Mouse (Mus musculus) right cerebral cortex, postnatal 36 days (tissue): ENCODE measurements at regions not wholly inside any gene's neighbourhood (a gene's known extent, or its start where the extent isn't known, plus 50 kb on each side); places are given as distances from the start of the nearest gene placed in this dataset.
"Not testable (repeated sequence)": the region's sequence is repeated elsewhere in the genome, so short reads cannot be mapped to it uniquely, and the experiment has no call there.

Experiments
- DNase-seq, 2 experiments: peaks; one replicate each; pipeline ENCODE4 v3.0.0; 2022; ENCODE audit warnings: low spot score in 2 of 2, mixed read lengths in 1 of 2

DNA sequence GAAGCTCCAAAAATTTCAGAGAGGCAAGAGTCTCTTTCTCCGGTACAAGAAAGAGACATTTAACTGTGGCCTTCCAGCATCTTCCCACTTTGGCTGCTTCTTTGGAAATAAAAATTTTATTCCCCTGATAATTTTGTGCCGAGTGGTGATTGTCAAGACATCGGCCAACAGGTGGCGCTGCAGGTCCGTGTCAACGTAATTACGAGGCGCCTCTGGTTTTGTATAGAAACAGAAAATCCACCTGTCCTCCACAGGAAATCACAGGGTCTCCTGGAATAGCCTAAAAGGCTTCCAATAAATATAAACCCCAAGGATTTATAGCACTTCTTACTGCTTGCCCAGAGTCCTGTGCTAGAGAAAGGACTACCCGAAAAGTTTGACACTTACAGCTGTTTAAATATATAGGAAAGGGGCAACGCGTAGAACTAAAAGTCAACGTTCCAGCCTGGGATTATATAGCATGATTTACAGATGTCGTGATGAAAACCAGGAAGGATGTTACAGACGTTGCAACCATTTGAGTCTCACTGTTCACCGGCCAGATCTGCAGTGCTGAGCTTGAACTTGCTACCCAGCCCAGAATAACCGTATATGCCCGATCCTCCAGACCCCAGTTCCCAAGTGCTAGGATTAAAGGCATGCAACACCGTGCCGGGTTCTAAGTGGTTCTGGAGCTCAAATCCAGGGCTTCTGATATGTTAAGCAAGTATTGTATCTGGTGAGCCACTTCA, 251.3 kb upstream of the Tgfbr2 start:
- peak; percentile 32 to 67 for DNase-seq

DNA sequence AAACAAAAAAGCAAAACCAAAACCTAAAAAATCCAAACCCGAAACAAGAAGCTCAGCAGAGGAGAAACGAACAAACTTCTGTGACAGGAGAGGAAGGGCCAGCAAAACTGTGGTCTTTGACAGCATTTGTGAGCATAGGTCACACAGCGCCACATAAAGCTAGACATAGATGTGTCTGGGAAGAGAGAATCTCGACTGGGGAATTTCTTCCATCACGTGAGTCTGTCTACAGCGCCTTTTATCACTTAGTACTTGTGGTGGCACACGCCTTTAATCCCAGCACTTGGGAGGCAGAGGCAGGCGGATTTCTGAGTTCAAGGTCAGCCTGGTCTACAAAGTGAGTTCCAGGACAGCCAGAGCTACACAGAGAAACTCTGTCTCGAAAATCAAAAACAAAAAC, 250.2 kb upstream of the Tgfbr2 start:
- DNase-seq, result not testable (repeated sequence)

DNA sequence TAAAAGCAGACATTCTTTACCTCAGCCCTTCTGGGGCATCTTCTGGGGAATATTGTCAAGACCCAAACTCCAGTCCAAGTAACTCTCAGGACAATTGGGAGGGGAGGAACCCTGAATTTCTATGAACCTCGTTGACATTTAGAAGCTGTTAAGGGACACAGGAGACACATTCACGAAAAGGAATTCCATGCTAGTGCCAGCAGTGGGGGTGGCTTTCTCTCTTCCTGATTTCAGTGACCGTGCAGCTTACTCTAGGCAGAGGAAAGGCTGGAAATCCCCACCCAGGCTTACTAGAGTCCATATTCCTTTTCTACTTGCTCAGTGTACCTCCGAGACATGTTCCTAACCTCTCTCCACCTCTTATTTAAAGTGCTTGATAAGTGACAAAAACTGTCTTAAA, 239.9 kb upstream of the Tgfbr2 start:
- DNase-seq, result no peak

DNA sequence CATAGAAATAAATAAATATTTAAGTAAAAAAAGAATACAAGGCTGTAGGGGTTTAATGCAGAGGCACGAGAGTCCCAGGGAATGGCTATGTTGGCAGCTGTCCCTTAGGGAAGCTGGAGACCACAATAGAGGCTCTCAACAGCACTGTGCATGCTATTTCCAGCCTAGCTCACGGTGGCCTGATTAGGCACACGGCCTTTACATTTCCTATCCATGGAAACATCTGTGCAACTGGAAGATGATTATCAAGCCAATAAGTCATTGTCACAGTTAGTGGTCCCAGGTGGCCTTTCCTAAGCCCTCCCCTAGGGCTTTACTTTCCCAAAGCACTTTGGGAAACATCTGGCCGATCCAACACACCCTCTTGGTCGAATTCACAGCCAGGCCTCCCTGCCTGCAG, 235.9 kb upstream of the Tgfbr2 start:
- no peak for DNase-seq

DNA sequence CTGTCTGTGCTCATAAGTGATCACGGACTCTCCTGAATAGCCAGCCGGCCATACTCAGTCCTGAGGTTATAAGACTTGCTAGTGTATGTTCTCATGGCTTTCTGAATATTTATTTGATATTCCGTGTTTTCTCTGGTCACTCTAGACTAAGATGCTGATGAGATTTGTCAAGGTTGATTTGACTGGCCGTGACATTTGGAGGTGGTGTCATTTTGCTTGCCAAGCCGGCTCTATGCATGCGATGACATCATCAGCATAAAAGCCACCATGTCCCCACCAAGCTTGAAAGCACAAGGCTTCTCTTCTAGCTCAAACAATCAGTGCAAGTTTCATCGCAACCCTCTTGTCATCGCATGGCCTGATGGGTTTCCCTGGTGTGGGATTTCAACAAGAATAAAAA, 235.3 kb upstream of the Tgfbr2 start:
- no peak for DNase-seq

DNA sequence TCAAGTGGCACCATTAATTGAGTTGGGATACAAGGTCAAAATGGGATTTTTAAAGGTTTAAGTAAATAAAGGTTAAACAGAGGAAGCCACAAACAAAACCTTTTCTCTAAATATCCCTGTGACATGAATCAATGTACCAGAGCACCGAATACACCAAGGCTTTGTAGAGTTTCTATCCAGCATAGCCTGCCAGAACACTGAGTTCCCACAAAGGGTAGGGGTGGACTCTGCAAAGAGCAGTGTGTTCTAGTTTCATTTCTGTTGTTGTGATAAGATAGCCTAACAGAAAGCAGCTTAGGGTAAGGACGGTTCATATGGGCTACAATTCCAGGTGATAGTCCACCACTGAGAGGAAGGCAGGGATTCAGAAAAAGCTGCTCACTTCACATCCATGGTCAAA, 233.0 kb upstream of the Tgfbr2 start:
- DNase-seq, result no peak

DNA sequence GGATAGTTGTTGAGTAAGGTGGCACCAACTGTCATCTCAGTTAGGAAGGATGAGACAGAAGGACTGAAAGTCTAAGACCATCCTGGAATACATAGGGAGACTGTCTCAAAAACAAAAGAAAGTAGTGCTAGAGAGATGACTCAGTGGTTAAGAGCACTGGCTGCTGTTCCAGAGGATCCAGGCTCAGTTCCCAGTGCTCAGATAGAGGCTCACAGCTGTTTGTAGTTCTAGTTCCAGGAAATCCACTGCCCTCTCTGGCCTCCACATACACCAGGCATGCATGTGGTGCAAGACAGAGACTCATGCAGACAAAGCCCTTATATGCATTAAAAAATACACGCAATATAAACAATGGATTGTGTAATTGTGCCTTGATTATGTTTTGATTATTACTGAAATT, 229.9 kb upstream of the Tgfbr2 start:
- DNase-seq, result no peak

DNA sequence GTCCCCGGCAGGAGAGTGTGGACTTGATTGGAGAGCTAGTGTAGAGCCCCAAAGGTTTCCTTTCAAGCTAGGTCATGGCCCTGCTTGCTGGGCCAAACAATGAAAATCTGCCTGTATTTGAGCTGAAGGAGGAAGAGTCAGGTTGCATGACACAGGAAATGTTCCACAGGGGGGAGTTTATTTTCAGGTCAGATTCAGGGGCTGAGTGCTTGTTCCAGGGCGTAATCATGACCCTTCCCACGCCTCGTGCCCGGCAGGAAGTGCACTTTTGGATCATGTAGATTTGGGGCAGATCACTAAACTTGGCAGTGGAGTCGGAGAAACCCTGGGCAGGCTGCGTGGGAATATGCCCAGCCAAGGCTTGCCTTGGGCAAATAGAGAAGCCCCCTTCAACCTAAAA, 226.7 kb upstream of the Tgfbr2 start:
- DNase-seq, result no peak

DNA sequence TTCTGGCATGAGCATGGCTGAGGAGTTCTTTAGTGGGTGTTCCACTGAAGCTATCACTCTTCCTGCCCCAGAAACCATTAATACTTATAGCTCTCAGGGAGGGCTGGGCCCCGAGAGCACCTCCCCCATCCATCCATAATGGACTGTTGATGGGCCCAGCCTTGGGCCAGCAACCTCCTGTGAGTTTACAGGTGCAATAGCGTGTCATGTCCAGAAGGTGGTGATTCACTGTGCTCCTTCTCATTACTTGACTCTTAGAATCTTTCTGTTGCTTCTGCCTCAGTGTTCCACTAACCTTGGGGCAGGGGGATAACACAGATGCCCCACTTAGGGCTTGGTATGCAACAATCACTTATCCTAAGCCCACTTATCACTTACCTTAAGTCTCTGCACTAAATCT, 225.1 kb upstream of the Tgfbr2 start:
- no peak for DNase-seq

DNA sequence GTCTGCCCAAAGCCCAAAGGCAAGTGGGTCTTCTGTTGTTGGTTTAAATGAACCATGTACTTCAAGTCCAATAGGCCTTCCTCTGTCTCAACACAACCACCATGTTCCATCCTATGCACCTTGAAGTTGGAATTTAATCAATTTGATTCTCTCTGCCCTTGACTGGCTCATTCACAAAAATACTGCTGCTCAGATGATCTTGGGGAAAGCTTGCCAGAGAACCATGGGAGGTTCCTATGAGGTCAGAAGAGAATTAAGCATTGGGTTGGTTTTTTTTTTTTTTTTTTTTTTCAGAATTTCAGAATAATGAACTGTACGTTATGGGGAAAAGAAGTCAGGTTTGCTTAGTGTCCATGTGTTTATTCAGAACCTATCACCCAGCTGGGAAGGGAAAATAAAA, 224.1 kb upstream of the Tgfbr2 start:
- no peak for DNase-seq

DNA sequence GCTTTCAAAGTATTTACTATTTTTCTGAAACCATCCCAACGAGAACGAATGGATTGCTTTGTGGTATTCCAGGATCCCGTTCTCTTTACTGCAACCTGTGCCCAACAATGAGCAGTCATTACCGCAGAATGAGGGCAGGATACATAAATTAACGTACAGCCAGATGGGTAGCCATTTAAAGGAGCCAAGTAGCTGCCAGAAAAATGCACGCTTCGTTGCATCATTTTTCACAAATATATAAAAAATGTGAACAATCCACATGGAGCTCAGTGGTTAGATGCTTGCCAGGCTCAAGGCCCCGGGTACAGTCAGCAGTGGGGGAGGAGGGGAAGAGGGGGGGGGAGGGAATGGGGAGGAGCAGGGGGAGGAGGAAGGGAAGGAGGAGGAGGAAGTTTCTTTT, 217.1 kb upstream of the Tgfbr2 start:
- no peak for DNase-seq

DNA sequence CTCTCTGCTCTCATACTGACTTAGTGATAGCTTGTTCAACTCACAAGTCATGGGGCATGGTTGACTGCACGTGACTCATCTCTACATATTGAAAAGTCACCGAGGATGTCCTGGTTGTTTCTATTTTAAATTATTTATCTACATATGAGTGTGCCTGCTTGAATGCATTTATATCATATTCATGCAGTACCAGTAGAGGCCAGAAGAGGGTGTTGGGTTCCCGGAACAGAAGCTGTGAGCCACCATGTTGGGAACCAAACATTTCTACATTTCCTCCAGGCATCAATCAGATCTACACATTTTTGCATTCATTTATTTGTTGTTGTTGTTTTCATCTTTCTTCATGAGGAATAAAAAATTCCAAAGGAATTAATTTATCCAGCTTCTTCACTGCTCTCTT, 214.6 kb upstream of the Tgfbr2 start:
- DNase-seq, result no peak

DNA sequence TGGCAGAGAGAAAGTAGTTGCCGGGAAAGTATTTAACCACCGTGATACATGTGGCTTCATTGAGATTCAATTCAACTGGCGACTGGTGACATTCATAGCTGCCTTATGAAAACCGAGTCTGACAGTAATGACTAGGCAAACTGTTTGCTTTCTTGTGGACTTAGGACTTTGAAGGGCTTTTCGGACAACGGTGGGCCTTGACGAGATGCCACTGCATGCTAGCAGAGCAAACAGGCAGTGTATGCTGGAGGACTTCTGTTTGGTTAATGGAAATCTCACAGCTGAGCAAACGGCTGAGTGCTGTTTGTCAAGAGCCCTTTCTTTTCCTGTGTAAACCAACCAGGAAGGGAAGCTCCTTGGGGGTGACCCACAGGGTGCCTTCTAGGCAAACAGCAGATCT, 213.7 kb upstream of the Tgfbr2 start:
- DNase-seq, result no peak

DNA sequence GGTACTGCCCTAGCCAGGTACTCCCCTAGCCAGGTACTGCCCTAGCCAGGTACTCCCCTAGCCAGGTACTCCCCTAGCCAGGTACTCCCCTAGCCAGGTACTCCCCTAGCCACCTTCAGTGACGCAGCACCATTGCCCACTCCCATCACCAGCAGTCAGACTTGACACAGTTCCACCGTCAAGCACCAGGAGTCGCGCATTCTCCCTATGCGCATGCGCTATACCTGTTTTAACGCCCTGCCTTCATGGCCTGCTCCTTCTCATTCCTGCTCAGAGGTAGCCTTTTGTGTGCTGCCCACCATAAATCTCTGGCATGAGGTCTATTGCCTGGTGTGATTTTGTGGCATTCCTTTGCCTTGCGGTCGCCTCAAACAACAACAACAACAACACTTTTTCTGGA, 212.9 kb upstream of the Tgfbr2 start:
- no peak for DNase-seq

DNA sequence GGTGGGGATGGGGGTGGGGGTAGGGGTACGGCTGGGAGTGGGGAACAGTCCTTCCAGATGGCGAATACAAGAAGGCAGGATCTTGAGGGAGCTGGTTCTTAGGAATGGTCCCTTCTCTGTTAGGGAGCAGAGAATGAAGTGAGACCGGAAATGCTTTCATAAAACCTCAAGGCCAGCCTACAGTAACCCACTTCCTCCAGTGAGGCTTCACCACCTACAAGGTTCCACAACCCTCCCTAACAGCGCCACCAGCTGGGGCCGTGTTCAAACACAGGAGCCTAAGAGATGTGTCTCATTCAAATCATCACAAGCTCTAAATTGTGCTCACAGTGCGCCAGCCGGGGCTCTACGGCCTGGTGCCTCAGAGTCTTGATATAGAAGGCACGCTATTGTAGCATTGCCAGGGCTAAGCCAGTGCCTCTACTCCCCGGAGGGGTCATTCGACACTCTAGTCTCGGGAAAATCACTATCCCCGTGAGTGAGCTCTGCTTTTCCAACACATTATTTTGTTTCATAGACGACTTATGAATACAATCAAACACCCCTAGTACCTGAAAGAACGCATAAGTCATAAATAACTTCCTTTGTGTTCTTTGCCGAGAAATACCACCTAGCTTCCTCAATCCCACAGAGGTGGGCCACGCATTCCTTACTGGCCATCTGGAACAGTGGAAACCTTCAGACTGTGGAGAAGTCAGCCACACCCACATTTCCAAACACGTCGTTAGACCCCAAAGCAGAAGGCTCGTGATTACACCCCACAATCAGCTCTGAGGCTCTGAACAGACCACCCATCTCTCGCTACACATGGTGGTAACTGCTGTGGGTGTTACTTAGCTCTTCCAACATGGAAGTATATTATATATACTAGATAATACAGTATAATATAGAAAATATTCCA, 209.3 kb upstream of the Tgfbr2 start:
- DNase-seq, result peak; percentile 25 to 38

DNA sequence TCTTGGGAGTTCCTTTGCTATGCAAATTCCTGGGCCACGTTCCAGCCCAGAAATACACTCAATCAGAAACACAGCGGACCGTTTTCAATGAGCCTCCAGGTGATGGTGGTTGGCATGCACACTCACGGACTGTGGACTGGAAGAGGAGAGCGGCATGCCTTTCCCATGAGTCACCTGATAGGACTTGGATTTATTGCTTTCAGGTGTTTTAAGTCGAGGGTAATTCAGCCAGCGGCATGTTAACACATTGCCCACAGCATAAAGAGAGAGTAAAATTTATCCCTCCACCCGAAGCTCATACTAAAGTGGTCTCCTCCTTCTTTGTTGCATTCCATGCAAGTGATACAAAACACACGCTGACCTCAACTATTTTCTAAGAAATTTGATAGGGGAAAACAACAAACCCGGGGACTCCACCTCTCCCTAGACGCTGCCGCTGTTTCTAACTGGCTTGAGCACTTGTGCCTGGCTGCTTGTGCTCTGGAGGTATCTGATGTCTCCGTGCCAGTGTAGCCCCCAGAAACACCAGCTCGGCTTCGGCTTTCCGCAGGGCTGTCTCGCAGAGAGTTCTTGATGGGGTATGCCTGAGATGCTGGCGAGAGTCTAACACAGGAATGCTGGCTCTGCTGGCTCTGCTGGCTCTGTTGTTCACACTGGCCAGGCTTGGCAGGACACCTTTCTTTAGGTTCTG, 208.4 kb upstream of the Tgfbr2 start:
- DNase-seq, result no peak

DNA sequence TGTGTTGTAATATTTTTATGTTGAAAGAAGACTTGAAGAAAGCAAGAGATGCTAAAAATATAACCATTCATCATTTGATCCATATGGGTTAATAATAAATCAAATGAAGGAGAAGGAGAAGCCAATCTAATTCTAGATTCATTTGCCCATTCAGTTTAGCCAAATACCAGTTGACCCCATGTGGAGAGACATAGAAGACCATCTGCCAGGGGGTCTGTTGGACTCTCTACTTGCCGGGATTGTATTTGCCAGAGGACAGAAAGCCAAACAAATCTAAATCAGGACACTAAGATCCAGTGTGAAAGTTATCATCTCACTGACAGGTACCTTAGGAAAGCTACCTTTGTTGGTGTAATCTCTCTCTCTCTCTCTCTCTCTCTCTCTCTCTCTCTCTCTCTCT, 202.5 kb upstream of the Tgfbr2 start:
- DNase-seq, result no peak

DNA sequence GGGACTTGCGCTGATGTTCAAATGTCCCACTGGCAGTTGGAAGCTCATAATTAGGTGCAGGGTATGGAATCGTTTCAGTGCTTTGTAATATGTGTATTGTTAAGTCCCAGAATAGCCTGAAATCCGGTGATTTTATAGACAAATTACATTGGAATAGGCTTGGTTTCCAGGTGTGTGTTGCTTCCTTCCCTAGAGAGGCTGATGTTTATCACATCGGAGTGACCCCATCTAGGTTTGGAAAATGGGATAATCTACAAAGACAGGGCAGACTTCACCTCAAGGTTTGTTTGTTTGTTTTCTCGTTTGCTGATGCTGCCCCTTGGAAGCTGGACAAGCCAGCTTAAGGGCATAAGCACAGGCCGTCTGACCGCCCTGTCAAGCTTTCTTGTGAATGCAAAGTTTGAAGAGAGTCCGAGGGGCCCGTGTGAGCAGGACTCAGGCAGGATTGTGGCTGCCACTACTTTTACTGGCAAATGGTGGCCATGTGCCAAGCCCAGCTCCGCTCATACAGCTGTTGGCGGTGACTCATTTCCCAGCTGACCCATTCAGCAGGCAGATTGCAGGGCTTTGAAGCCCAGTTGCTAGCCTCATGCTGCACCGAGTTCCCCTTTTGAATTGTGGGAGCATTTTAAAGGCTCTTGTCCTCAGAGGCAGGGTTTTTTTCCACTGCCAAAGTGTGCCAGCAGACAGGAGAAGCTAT, 200.6 kb upstream of the Tgfbr2 start:
- DNase-seq, result peak; percentile 36 to 57

DNA sequence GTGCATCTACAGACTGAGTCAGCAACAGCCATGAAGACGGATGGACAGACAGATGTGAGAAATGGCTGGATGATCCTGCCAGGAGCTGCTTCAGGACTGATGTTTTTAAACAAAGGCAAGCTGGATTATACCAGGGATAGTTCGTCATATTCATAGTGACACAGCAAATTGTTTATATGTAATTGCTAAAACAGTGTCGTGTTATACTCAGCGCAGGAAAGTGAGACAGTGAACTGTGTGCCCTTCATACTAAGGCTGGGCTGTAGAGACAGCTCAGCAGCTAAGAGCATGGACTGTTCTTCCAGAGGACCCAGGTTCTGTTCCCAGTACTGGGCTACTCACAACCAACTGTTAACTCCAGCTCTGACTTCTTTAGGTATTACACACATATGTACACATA, 199.2 kb upstream of the Tgfbr2 start:
- no peak for DNase-seq

DNA sequence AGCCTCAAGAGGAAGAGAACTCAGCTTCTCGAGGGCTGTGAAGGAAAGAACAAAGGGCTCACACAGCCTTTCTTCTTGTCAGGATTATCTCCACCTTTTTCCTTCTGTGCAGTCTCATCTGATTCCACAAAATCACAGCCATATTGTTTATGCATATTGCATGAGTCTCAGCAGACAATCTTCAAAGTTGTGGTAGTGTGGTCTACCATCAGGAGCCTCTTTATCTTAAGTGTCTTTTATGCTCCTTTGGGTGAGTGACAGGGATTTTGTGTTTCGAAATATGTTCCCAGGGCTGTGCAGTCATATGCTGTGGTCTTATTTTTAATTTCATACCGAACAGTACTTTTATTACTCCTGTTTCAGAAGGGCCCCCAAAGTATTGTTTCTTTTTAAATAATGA, 198.2 kb upstream of the Tgfbr2 start:
- DNase-seq, result no peak

DNA sequence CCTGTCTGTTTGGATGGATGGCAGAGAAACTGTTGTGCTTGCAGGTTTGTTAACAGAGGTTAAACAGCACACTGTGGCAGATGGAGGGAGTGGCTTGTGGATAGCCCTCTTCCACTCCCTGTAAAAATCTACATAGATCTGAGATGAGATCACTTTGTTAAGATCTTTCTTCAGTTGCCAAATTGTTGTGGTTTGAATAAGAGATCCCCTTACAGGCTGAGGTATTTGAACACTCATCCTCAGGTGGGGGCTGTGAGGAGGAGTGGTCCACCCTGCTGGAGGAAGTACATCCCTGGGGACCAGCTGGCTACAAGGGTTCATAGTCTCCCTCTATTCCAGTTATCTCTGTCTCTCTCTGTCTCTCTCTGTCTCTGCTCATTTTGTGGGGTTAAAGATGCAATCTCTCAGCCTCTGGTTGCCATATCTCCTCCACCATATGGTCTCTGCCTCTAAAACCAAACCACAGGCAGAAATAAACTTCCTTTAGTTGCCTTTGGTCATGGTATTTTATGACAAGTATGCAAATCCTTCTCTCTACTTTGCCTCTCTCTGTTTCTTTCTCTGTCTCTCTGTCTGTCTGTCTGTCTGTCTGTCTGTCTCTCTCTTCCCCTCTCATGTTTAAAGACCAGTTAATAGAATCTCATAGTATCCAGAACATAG, 194.0 kb upstream of the Tgfbr2 start:
- no peak for DNase-seq

DNA sequence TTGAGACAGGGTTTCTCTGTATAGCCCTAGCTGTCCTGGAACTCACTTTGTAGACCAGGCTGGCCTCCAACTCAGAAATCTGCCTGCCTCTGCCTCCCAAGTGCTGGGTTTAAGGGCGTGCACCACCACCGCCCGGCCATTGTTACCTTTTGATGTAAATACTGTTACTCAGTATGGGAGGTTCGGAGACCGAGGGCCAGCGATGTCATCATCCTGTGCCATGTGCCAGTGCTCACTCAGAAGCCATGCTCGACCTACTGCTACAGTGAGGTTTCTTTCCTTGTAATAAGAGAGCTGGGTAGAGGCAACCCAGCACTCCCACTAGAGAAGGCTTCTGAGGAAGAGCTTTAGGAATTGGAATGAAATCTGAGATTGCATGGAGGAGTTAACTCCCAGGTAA, 191.6 kb upstream of the Tgfbr2 start:
- no peak for DNase-seq
